Mouse (Mus musculus) neutrophil, adult 59 days (primary cell): Measurements from ENCODE around the gene 5530401A14Rik. TPM values are rescaled to one million over a fixed set of nuclear protein-coding genes. Genes with fewer than 3 reads are reported as not detected.

Experiments
- total RNA-seq, 2 experiments: library from RNA; stranded (reverse); gene quantifications; 1 replicate in 1 of 2; 2 replicates in 1 of 2; pipeline ENCODE4 v1.2.4; 2023

Gene 5530401A14Rik
- total RNA-seq: not detected

GRCm38 (mm10) chr11:81860250-81860972, at the start of gene 5530401A14Rik:
Gene 5530401A14Rik, plus strand, starts transcription at chr11:81860673.

Other genes with a start within 250 kb of the 5530401A14Rik start
- gene Asic2, start 107.8 kb downstream of the 5530401A14Rik start, total RNA-seq: not detected
- 10 to 100 TPM; 36.9 to 46.9 TPM for gene Ccl2, start 174.9 kb downstream of the 5530401A14Rik start, total RNA-seq
- not detected for gene Gm17268, start 177.9 kb downstream of the 5530401A14Rik start, total RNA-seq
- not detected for gene Ccl7, start 185.0 kb downstream of the 5530401A14Rik start, total RNA-seq
- not detected for gene Ccl11, start 197.2 kb downstream of the 5530401A14Rik start, total RNA-seq
- not detected for gene Ccl12, start 241.2 kb downstream of the 5530401A14Rik start, total RNA-seq